Mouse (Mus musculus) small intestine, adult 2 months (tissue): ENCODE measurements around the gene Sec61a1. TPM values are rescaled to one million over a fixed set of nuclear protein-coding genes. Genes with fewer than 3 reads are reported as not detected.
A peak's percentile ranks its signal among the peaks of the same experiment; 100 is the strongest.

ENCODE experiments used
- H3K27ac ChIP-seq: fragments of 200-500 bp; 2 replicates; pipeline ENCODE4 v1.5.1; 2012; ENCODE audit warnings: low read depth, low read length, control low read depth, inconsistent platforms; ENCODE audit not compliant: insufficient read depth
- H3K27me3 ChIP-seq: fragments of 200-500 bp; 2 replicates; pipeline ENCODE4 v1.6.1; 2012; ENCODE audit warnings: mild to moderate bottlenecking, moderate library complexity, low read length, inconsistent platforms; ENCODE audit not compliant: control insufficient read depth, insufficient read depth
- H3K36me3 ChIP-seq: fragments of 200-500 bp; 2 replicates; pipeline ENCODE4 v1.6.1; 2012; ENCODE audit warnings: mild to moderate bottlenecking, low read length, control low read depth, inconsistent platforms; ENCODE audit not compliant: control insufficient read depth, insufficient read depth
- H3K4me1 ChIP-seq: fragments of 200-500 bp; 2 replicates; pipeline ENCODE4 v1.6.1; 2012; ENCODE audit warnings: low read length, inconsistent platforms, mixed read lengths; ENCODE audit not compliant: control insufficient read depth, insufficient read depth, insufficient read length
- H3K4me3 ChIP-seq: fragments of 200-500 bp; 2 replicates; pipeline ENCODE4 v1.5.1; 2012; ENCODE audit warnings: low read depth, mild to moderate bottlenecking, control low read depth, inconsistent platforms, low read length, moderate library complexity
- CTCF ChIP-seq: fragments of 200-500 bp; IDR thresholded peaks from 2 replicates; pipeline ENCODE4 v1.5.1; 2012; ENCODE audit warnings: low read depth, mild to moderate bottlenecking, control low read depth, inconsistent platforms, low read length, moderate library complexity, mixed read lengths; ENCODE audit not compliant: insufficient replicate concordance, insufficient read length; ENCODE audit errors: extremely low read depth
- POLR2A ChIP-seq: fragments of 200-500 bp; IDR thresholded peaks from 2 replicates; pipeline ENCODE4 v1.6.1; 2012; ENCODE audit warnings: low read depth, mild to moderate bottlenecking, control low read depth, inconsistent platforms, low read length, moderate library complexity
- WGBS: fragments of 180-500 bp; shearing (Covaris S2); methylation state at CpG from one replicate; pipeline ENCODE4 v1.1.7; 2018; 5-methylcytosine and 5-hydroxymethylcytosine counted together
- polyA plus RNA-seq: library from polyadenylated mRNA; depleted of rRNA; stranded (reverse); fragments of >200 nt; gene quantifications from 2 replicates; pipeline ENCODE4 v1.2.3, GENCODE M21; 2012

Gene Sec61a1
- polyA plus RNA-seq, 1 experiment: 310 TPM

- WGBS: 2% methylated on average over 18 of the region's 18 CpGs
- TF ChIP-seq POLR2A (no peak), CTCF (no peak)
- H3K27ac ChIP-seq: peak overlapping the region; percentile 68
- H3K4me1 ChIP-seq: peaks cover 3% of the 10 kb centered on the region
- no peaks in the 10 kb centered on the region for H3K27me3 ChIP-seq
- H3K4me3 ChIP-seq: peak overlapping the region; percentile 88
- H3K36me3 ChIP-seq: peaks cover 31% of the 10 kb centered on the region
Observed at GRCm38 (mm10) chr6:88517701-88518403, 853 bp downstream of the Sec61a1 start.

GRCm38 (mm10) chr6:88516667-88517066 is 2.0 kb downstream of the Sec61a1 start:
- 54% methylated on average over 5 of the region's 5 CpGs for WGBS
- Histone ChIP-seq H3K4me1 (peaks cover 3% of the 10 kb centered on the region), H3K36me3 (peaks cover 43% of the 10 kb centered on the region), H3K27ac (no peak overlapping the region), H3K27me3 (no peaks in the 10 kb centered on the region), H3K4me3 (peak overlapping the region; percentile 15; the same call in 1 of the 2 replicates)
- TF ChIP-seq CTCF: no peak
- TF ChIP-seq POLR2A: no peak

- Histone ChIP-seq H3K27ac (no peak overlapping the region), H3K27me3 (no peaks in the 10 kb centered on the region), H3K4me3 (no peak overlapping the region), H3K4me1 (peaks cover 3% of the 10 kb centered on the region), H3K36me3 (peaks cover 48% of the 10 kb centered on the region)
- TF ChIP-seq CTCF (no peak), POLR2A (no peak)
- 77% methylated on average over 8 of the region's 8 CpGs for WGBS
Observed at GRCm38 (mm10) chr6:88515971-88516370, 2.7 kb downstream of the Sec61a1 start.

- H3K36me3 ChIP-seq: peaks cover 62% of the 10 kb centered on the region
- no peaks in the 10 kb centered on the region for H3K27me3 ChIP-seq
- H3K4me1 ChIP-seq: peaks cover 3% of the 10 kb centered on the region
- WGBS: 79% methylated on average over 4 of the region's 4 CpGs
- no peak overlapping the region for H3K27ac ChIP-seq
- TF ChIP-seq POLR2A (no peak), CTCF (no peak)
- H3K4me3 ChIP-seq: no peak overlapping the region
Observed at GRCm38 (mm10) chr6:88514546-88514945, 4.2 kb downstream of the Sec61a1 start.

- TF ChIP-seq POLR2A (no peak), CTCF (no peak)
- 84% methylated on average over 8 of the region's 8 CpGs for WGBS
- H3K27me3 ChIP-seq: no peaks in the 10 kb centered on the region
Observed at GRCm38 (mm10) chr6:88513984-88514383, 4.7 kb downstream of the Sec61a1 start.

DNA sequence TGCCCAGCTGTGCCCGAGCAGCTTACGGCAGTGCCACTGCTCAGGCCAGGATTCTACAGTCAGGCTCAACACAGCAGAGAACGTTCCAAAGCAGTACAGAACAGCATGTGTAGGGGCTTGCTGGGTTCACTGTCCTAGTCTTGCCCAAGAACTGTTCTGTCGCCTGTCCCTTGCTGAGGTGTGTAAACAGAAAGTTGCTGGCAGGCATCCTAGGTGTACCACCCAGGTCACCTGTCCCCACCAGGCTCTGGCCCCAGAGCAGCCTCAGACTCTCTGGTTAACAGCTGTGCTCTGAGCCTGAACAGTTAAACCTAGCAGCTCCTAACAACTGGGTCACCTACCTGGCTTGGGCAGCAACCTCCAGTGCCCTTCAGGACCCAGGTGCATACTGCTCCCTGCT is 15.7 kb downstream of the Sec61a1 start:
- Histone ChIP-seq H3K4me3 (no peak overlapping the region), H3K36me3 (peaks cover 57% of the 10 kb centered on the region), H3K27ac (no peak overlapping the region), H3K4me1 (peaks cover 4% of the 10 kb centered on the region), H3K27me3 (no peaks in the 10 kb centered on the region)
- TF ChIP-seq CTCF (no peak), POLR2A (no peak)
- 72% methylated on average over 4 of the region's 4 CpGs for WGBS

More at GRCm38 (mm10) chr6:88513984-88514383, 4.7 kb downstream of the Sec61a1 start:
- no peak overlapping the region for H3K27ac ChIP-seq
- peaks cover 3% of the 10 kb centered on the region for H3K4me1 ChIP-seq
- H3K4me3 ChIP-seq: no peak overlapping the region
- H3K36me3 ChIP-seq: peaks cover 66% of the 10 kb centered on the region

GRCm38 (mm10) chr6:88502030-88502970 is 16.4 kb downstream of the Sec61a1 start:
- 74% methylated on average over 13 of the region's 13 CpGs for WGBS
- TF ChIP-seq POLR2A: no peak
- no peak for TF ChIP-seq CTCF
- Histone ChIP-seq H3K27me3 (no peaks in the 10 kb centered on the region), H3K27ac (no peak overlapping the region), H3K4me1 (peaks cover 4% of the 10 kb centered on the region), H3K36me3 (peaks cover 49% of the 10 kb centered on the region), H3K4me3 (no peak overlapping the region)
